Mouse (Mus musculus): Measurements from ENCODE around the gene Podn.

Gene Podn

GRCm38 (mm10) chr4:108005328-108005727 is 90.9 kb downstream of the Podn start:
- DNase-seq (ENCODE audit: low spot score in 2 of 2), result no peak

GRCm38 (mm10) chr4:107999380-107999779 is 96.9 kb downstream of the Podn start:
- DNase-seq (ENCODE audit: low spot score in 2 of 2), result no peak

- DNase-seq (ENCODE audit: low spot score in 2 of 2), result peak; percentile 37 to 72
Measured at GRCm38 (mm10) chr4:107998641-107999332, 97.5 kb downstream of the Podn start.

- DNase-seq (ENCODE audit: low spot score in 2 of 2), result peak in 1 of 2 experiments; percentile 51
Measured at GRCm38 (mm10) chr4:107996418-107996986, 99.7 kb downstream of the Podn start.

GRCm38 (mm10) chr4:107995727-107996126 is 100.5 kb downstream of the Podn start:
- DNase-seq (ENCODE audit: low spot score in 2 of 2), result no peak

GRCm38 (mm10) chr4:107995011-107995410 is 101.2 kb downstream of the Podn start:
- DNase-seq (ENCODE audit: low spot score in 2 of 2), result no peak

GRCm38 (mm10) chr4:107991879-107992278 is 104.4 kb downstream of the Podn start:
- no peak for DNase-seq (ENCODE audit: low spot score in 2 of 2)

- no peak for DNase-seq (ENCODE audit: low spot score in 2 of 2)
Measured at GRCm38 (mm10) chr4:107990818-107991217, 105.4 kb downstream of the Podn start.

GRCm38 (mm10) chr4:107988931-107989330 is 107.3 kb downstream of the Podn start:
- DNase-seq (ENCODE audit: low spot score in 2 of 2), result no peak

- no peak for DNase-seq (ENCODE audit: low spot score in 2 of 2)
Measured at GRCm38 (mm10) chr4:107986386-107987168, 109.7 kb downstream of the Podn start.

GRCm38 (mm10) chr4:107985812-107986211 is 110.4 kb downstream of the Podn start:
- no peak for DNase-seq (ENCODE audit: low spot score in 2 of 2)

- peak; percentile 53 to 81 for DNase-seq (ENCODE audit: low spot score in 2 of 2)
Measured at GRCm38 (mm10) chr4:107984282-107984981, 111.8 kb downstream of the Podn start.

- DNase-seq (ENCODE audit: low spot score in 2 of 2), result no peak
Measured at GRCm38 (mm10) chr4:107983717-107984116, 112.5 kb downstream of the Podn start.

GRCm38 (mm10) chr4:107980002-107980600 is 116.1 kb downstream of the Podn start:
- no peak for DNase-seq (ENCODE audit: low spot score in 2 of 2)

GRCm38 (mm10) chr4:107979530-107979929 is 116.7 kb downstream of the Podn start:
- DNase-seq (ENCODE audit: low spot score in 2 of 2), result no peak

GRCm38 (mm10) chr4:107977593-107977992 is 118.7 kb downstream of the Podn start:
- no peak for DNase-seq (ENCODE audit: low spot score in 2 of 2)

GRCm38 (mm10) chr4:107975004-107975403 is 121.2 kb downstream of the Podn start:
- no peak for DNase-seq (ENCODE audit: low spot score in 2 of 2)

- no peak for DNase-seq (ENCODE audit: low spot score in 2 of 2)
Measured at GRCm38 (mm10) chr4:107974527-107974926, 121.7 kb downstream of the Podn start.

GRCm38 (mm10) chr4:107971162-107971561 is 125.1 kb downstream of the Podn start:
- no peak for DNase-seq (ENCODE audit: low spot score in 2 of 2)

GRCm38 (mm10) chr4:107969781-107970180 is 126.5 kb downstream of the Podn start:
- peak in 1 of 2 experiments; percentile 43 for DNase-seq (ENCODE audit: low spot score in 2 of 2)

- no peak for DNase-seq (ENCODE audit: low spot score in 2 of 2)
Measured at GRCm38 (mm10) chr4:107967966-107968682, 128.1 kb downstream of the Podn start, which contains the start of gene Slc1a7. TSS of gene Slc1a7 (plus strand) at chr4:107968332.

All from urinary bladder, postnatal 36 days (tissue).